Mouse (Mus musculus) neural tube, embryonic 10.5 days (tissue): Measurements from ENCODE around the gene Nt5c3b.

Experiments
- DNase-seq: peaks from one replicate; pipeline ENCODE4 v3.0.0-alpha.2; 2017; ENCODE audit warnings: low spot score; ENCODE audit errors: extremely low spot score

Nt5c3b gene

GRCm38 (mm10) chr11:100379311-100379710, 62.3 kb downstream of the Nt5c3b start:
- DNase-seq, result no peak

- DNase-seq, result no peak
Observed at GRCm38 (mm10) chr11:100378446-100378845, 63.2 kb downstream of the Nt5c3b start.

DNA sequence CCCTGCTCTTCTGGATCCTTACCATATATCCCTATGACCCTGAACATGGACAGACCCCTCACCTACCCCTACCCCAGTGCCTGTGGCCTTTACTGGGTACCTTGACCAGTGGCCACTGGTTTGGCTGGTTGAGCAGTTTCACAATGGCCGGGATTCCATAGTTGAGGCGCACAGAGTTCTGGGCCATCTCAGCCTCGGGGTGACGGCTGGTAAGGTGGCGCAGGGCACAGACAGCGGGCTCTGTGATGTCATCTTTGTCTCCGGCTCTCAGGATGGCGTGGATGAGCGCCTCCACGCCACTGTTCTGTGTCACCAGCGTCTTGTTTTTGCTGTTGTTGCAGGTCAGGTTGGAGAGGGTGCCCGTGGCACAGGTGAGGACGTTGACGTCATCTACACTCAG, 63.6 kb downstream of the Nt5c3b start:
- no peak for DNase-seq

GRCm38 (mm10) chr11:100376746-100377389, 64.7 kb downstream of the Nt5c3b start:
- DNase-seq, result no peak

GRCm38 (mm10) chr11:100376005-100376404, 65.6 kb downstream of the Nt5c3b start:
- no peak for DNase-seq

DNA sequence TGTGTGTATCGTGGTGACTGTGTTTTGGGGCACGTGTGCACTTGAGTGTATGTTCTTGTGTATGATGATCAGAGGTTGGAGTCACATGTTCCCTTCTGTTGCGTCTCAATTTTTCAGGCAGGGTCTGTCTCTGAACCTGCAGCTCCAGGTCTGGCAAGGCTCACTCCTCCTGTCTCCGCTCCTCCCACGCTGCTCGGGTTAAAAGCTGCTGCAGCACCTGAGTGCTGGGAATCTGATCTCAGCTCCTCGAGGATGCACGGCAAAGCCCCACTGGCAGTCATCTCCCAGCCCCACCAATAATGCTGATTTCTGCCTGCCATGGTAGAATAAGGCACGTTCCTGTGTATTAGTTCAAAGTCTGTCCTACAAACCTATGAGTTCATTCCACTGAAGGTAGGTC, 66.5 kb downstream of the Nt5c3b start:
- no peak for DNase-seq
